Mouse (Mus musculus) heart, embryonic 16.5 days (tissue): ENCODE measurements around the gene Asxl1. TPM values are rescaled to one million over a fixed set of nuclear protein-coding genes. Genes with fewer than 3 reads are reported as not detected.
A peak's percentile ranks its signal among the peaks of the same experiment; 100 is the strongest.

Experiments
- ATAC-seq: fragments of 200-750 bp; cut with Nextera tagmentation; replicated peaks from 2 replicates; pipeline ENCODE4 v1.8.0; 2017; ENCODE audit warnings: moderate number of reproducible peaks; ENCODE audit not compliant: insufficient read depth, low FRiP score; ENCODE audit errors: extremely low read depth
- H3K27ac ChIP-seq: fragments of 300-500 bp; sonication (generic); 2 replicates; pipeline ENCODE4 v1.5.1; 2014; ENCODE audit warnings: mild to moderate bottlenecking, low read length, control low read depth, moderate library complexity
- H3K27me3 ChIP-seq: fragments of 300-500 bp; sonication (generic); 2 replicates; pipeline ENCODE4 v1.6.1; 2014; ENCODE audit warnings: low read length, mixed read lengths; ENCODE audit not compliant: control insufficient read depth, insufficient read depth
- H3K36me3 ChIP-seq: fragments of 300-500 bp; sonication (generic); 2 replicates; pipeline ENCODE4 v1.6.1; 2014; ENCODE audit not compliant: control insufficient read depth, insufficient read depth
- H3K4me1 ChIP-seq: fragments of 300-500 bp; sonication (generic); 2 replicates; pipeline ENCODE4 v1.6.1; 2014; ENCODE audit warnings: low read length, mixed read lengths; ENCODE audit not compliant: control insufficient read depth, insufficient read depth
- H3K4me2 ChIP-seq: fragments of 300-500 bp; sonication (generic); 2 replicates; pipeline ENCODE4 v1.6.1; 2014; ENCODE audit warnings: low read depth, mild to moderate bottlenecking, control low read depth, low read length
- H3K4me3 ChIP-seq: fragments of 300-500 bp; sonication (generic); 2 replicates; pipeline ENCODE4 v1.5.1; 2014; ENCODE audit warnings: mild to moderate bottlenecking, control low read depth, low read length
- H3K9ac ChIP-seq: fragments of 300-500 bp; sonication (generic); 2 replicates; pipeline ENCODE4 v1.6.1; 2014; ENCODE audit warnings: low read length, control low read depth
- H3K9me3 ChIP-seq: fragments of 300-500 bp; sonication (generic); replicated peaks from 2 replicates; pipeline ENCODE4 v1.6.1; 2016; ENCODE audit warnings: low read length; ENCODE audit not compliant: control insufficient read depth
- WGBS: fragments of 180-500 bp; shearing (Covaris S2); extraction: QIAGEN DNeasy Blood & Tissue Kit; methylation state at CpG from one replicate; pipeline ENCODE4 v1.1.7; 2014; 5-methylcytosine and 5-hydroxymethylcytosine counted together
- polyA plus RNA-seq: library from polyadenylated mRNA; unstranded; fragments of >200 nt; fragmentation: Nextera tagmentation; extraction: Ambion mirVana; gene quantifications from 2 replicates; pipeline ENCODE4 v1.2.1, GENCODE M21; 2015

Gene Asxl1
- 7.4 and 8.7 TPM in 2 replicates for polyA plus RNA-seq

DNA sequence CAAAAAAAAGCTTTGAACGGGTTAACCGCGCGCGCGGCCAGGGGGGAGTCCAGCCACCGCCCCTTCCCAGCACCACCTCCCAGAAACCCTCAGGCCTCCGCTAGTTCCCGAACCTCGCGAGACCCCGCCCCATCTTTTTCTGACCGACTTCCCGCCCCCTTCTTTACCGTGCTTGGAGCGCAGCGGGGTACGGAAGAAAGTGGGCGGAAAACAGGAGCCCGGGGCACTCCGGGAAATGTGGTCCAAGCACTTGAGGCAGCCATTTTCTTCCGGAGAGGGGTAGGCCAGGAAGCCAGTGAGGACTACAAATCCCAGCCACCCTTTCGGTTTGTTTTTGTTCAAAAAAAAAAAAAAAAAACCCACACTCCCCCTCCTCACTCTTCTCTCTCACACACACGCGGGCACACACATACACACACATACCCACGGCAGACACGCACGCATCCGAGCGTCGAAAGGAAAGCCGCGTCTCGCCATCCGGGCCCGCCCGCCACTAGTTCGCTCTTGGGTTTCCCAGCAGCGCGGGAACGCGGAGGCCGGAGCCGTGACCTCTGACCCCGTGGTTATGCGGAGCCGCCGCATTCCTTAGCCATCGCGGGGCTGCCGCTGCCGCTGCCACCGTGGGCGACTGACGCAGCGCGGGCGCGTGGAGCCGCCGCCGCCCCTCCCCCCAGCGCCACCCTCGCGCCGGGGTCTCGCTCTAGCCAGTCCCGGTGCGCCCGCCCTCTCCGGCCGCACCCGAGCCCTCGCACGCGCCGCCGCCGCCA lies at the start of gene Asxl1:
Gene Asxl1 (plus strand): TSS at position 376 of the 767 bp plus-strand sequence.
- under 1% methylated on average over 66 of the region's 79 CpGs for WGBS
- peak; percentile 94 for ATAC-seq
- Histone ChIP-seq H3K9ac (peak within 1 kb of the TSS; percentile 97), H3K27ac (peak within 1 kb of the TSS; percentile 99), H3K36me3 (no peaks in the 10 kb centered on the region), H3K4me3 (peak within 1 kb of the TSS; percentile 63), H3K9me3 (no peaks in the 10 kb centered on the region), H3K4me1 (peaks cover 30% of the 10 kb centered on the region), H3K27me3 (no peaks in the 10 kb centered on the region), H3K4me2 (peak within 1 kb of the TSS; percentile 85)

DNA sequence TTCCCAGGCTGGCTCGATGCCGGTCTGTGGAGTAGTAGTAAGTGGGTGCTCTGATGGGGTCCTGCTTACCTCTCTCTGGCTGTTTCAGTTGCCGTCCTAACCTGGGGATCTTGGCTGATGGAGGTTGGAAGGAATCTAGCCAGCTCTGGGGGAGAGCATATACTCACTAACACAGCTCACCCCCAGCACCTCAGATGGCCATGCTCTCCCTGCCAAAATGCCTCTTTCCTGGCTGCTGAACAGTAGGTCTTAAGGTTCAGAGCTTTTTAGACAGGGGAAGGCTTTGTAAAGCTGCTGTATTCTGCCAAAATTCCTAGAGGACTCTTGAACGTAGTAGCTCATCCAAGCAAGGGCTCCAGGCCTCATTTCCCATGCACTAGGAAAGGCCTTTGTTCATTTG lies 47.9 kb upstream of the Asxl1 start:
- no peak overlapping the region for H3K27ac ChIP-seq
- no peak overlapping the region for H3K4me3 ChIP-seq
- H3K27me3 ChIP-seq: no peaks in the 10 kb centered on the region
- H3K4me2 ChIP-seq: no peak overlapping the region
- WGBS: 86% methylated on average over 4 of the region's 4 CpGs
- no peak overlapping the region for H3K9ac ChIP-seq
- H3K36me3 ChIP-seq: no peaks in the 10 kb centered on the region
- no peaks in the 10 kb centered on the region for H3K4me1 ChIP-seq
- no peaks in the 10 kb centered on the region for H3K9me3 ChIP-seq
- ATAC-seq: no peak

DNA sequence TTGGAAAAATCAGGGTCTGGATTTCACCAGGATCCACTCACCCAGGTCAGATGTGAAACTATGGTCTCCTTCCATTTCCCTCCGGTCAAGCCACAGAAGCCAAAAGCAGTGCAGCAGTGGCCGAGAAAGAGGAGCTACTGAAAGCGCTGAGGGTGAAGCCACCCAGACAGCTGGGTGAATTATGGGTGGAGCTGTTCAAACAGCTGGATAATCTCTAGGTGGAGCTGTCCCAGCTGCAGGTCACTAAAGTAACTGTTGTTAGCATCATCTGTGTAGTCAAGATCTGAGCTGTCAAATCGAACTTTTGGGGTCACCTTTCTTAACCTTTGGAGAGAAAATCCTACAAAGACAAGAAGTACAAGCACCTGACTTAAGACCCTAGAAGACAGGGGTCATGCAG lies 47.2 kb upstream of the Asxl1 start:
- Histone ChIP-seq H3K4me3 (no peak overlapping the region), H3K27me3 (no peaks in the 10 kb centered on the region), H3K9ac (no peak overlapping the region), H3K36me3 (peaks cover 2% of the 10 kb centered on the region; the same call in 1 of the 2 replicates), H3K4me1 (no peaks in the 10 kb centered on the region), H3K4me2 (no peak overlapping the region), H3K9me3 (no peaks in the 10 kb centered on the region), H3K27ac (no peak overlapping the region)
- 65% methylated on average over 4 of the region's 4 CpGs for WGBS
- ATAC-seq: no peak

DNA sequence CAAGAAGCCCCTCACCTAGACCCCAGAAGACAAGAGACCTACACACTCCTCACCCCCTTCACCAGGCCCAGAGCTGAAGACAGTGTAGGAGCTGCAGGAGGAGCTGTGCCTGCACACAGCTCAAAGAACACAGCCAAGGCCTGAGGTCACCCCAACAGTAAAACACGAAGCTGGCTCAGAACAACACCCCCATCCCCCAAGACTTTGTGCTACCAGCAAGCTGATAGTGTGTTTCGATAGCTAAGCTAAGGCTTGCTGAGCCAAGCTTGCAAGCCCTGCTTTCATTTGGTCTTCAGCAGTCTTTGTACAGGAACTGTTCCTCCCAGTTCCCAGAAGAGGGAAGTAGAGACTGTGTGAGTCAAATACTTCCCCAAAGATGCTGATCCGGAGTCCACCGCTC lies 46.8 kb upstream of the Asxl1 start:
- WGBS: 58% methylated on average over 4 of the region's 4 CpGs
- ATAC-seq: 0 out of 2 replicates have a peak, but pooled peaks have one; percentile 30

DNA sequence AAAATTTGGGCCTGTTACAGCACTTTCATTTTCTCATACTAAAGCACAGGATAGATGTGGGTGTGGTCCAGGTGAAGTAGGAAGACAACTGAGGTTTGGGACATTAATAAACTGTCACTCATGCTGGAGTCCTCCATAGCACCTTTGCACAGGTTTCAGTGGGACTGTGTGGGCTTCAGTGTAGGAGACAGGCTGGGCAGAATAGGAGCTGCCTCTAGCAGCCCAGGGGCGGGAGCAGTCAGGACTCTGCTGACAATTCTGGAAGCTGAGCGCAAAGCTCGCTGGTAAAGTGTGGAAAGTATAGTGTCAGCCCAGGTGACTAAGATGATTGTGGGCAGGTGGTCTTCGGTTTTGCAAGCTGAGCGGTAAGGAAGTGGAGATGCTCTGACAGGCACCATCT lies 44.5 kb upstream of the Asxl1 start:
- H3K27ac ChIP-seq: no peak overlapping the region
- no peak for ATAC-seq

More for the DNA sequence above, 46.8 kb upstream of the Asxl1 start:
- H3K27ac ChIP-seq: 0 out of 2 replicates have a peak overlapping the region, but pooled peaks have one; percentile 24
- no peak overlapping the region for H3K4me2 ChIP-seq
- H3K27me3 ChIP-seq: no peaks in the 10 kb centered on the region
- no peaks in the 10 kb centered on the region for H3K9me3 ChIP-seq
- H3K9ac ChIP-seq: no peak overlapping the region
- no peaks in the 10 kb centered on the region for H3K4me1 ChIP-seq
- H3K4me3 ChIP-seq: no peak overlapping the region
- H3K36me3 ChIP-seq: peaks cover 4% of the 10 kb centered on the region; the same call in 1 of the 2 replicates

DNA sequence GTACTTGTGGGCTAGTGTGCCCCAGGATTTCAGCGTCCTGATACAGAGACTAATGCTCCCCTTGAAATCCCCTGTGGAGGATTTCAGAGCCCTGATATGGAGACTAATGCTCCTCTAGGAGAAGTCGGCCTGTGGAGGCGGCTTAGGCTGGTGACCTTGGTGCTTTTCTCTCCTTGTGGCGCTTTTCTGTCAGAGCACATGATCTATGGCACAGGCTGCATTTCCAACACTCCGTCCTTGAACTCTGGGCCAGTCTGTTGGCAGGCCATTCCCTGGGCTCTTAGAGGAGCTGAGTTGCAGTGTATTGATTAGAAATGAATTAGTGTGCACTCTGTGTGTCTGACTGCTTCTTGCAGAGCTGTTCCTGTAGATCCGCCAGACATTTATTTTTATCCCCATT lies 40.4 kb upstream of the Asxl1 start:
- H3K4me3 ChIP-seq: no peak overlapping the region
- H3K9ac ChIP-seq: peak overlapping the region; percentile 45
- peak overlapping the region; percentile 27; the same call in 1 of the 2 replicates for H3K4me2 ChIP-seq
- peak; percentile 49; the same call in 1 of the 2 replicates for ATAC-seq
- H3K9me3 ChIP-seq: no peaks in the 10 kb centered on the region
- H3K27me3 ChIP-seq: no peaks in the 10 kb centered on the region
- WGBS: 40% methylated on average over 6 of the region's 6 CpGs
- peak overlapping the region; percentile 91 for H3K27ac ChIP-seq
- H3K4me1 ChIP-seq: peaks cover 7% of the 10 kb centered on the region; the same call in 1 of the 2 replicates
- H3K36me3 ChIP-seq: peaks cover 4% of the 10 kb centered on the region; the same call in 1 of the 2 replicates

More for the DNA sequence above, 44.5 kb upstream of the Asxl1 start:
- Histone ChIP-seq H3K4me3 (no peak overlapping the region), H3K4me1 (peaks cover 5% of the 10 kb centered on the region; the same call in 1 of the 2 replicates), H3K36me3 (peaks cover 4% of the 10 kb centered on the region; the same call in 1 of the 2 replicates), H3K9ac (no peak overlapping the region), H3K9me3 (no peaks in the 10 kb centered on the region), H3K4me2 (no peak overlapping the region), H3K27me3 (no peaks in the 10 kb centered on the region)
- 87% methylated on average over 5 of the region's 5 CpGs for WGBS

DNA sequence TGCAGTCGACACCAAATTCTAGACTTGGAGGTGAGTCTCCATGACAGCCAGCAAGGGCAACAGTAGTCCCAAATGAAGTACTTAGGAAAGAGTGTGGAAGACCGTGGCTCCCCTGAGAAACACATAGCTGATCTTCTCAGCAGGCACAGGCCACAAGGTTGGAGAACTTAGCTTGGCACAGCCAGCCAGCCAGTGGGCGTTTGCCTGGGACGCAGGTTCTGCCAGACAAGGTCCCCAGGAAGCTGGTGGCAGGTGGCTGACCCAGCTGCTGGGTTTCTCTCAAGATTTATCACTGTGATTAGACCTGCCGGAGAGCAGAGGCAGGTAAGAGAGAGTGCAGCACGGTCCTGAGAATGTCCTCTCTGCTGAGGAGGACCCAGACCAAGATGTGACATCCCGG lies 37.0 kb upstream of the Asxl1 start:
- Histone ChIP-seq H3K9ac (no peak overlapping the region), H3K27me3 (no peaks in the 10 kb centered on the region), H3K36me3 (peaks cover under 1% of the 10 kb centered on the region; the same call in 1 of the 2 replicates), H3K4me1 (peaks cover 9% of the 10 kb centered on the region; the same call in 1 of the 2 replicates), H3K4me2 (no peak overlapping the region), H3K27ac (no peak overlapping the region), H3K4me3 (no peak overlapping the region), H3K9me3 (no peaks in the 10 kb centered on the region)
- ATAC-seq: no peak
- 74% methylated on average over 7 of the region's 7 CpGs for WGBS

DNA sequence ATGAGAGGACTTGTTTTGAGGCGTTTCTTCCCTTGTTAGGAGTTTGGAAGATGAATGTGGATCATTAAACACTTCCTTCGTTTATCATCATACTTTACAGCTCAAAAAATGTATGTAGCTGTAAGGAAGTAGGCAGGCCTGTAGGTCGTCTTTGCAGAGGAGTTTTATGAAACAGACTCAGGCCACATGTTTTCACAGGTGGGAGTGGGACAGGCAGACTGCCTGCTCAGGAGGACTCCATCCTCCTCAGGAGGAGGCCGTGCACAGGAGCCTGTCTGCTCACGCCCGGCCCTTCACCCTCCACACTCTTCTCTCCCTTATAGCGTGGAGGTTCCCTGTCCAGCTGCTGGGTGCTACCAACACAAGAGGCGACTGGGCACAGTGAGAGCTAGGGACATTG lies 36.5 kb upstream of the Asxl1 start:
- peaks cover 9% of the 10 kb centered on the region; the same call in 1 of the 2 replicates for H3K4me1 ChIP-seq
- WGBS: 76% methylated on average over 8 of the region's 8 CpGs
- no peak for ATAC-seq
- no peak overlapping the region for H3K4me3 ChIP-seq
- no peak overlapping the region for H3K4me2 ChIP-seq
- H3K9ac ChIP-seq: no peak overlapping the region
- H3K9me3 ChIP-seq: no peaks in the 10 kb centered on the region
- no peaks in the 10 kb centered on the region for H3K27me3 ChIP-seq
- H3K36me3 ChIP-seq: no peaks in the 10 kb centered on the region
- no peak overlapping the region for H3K27ac ChIP-seq

DNA sequence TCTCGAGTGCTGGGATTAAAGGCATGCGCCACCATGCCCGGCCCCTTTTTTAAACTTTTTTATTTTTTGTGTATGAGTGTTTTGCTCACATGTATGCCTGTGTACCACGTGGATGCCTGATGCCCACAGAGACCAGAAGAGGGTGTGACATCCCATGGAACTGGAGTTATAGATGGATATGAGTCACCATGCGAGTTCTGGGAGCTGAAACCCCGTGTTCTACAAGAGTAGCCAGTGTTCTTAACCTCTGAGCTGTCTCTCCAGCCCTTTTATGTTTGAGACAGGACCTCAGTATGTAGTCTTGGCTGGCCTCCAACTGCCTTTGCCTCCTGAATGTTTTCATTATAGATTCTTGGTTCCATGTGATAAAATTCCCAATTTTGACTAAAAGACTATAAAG lies 35.4 kb upstream of the Asxl1 start:
- Histone ChIP-seq H3K4me2 (no peak overlapping the region), H3K27ac (no peak overlapping the region), H3K4me3 (no peak overlapping the region), H3K27me3 (no peaks in the 10 kb centered on the region), H3K9ac (no peak overlapping the region), H3K36me3 (no peaks in the 10 kb centered on the region), H3K4me1 (peaks cover 6% of the 10 kb centered on the region; the same call in 1 of the 2 replicates), H3K9me3 (no peaks in the 10 kb centered on the region)
- WGBS: 66% methylated on average over 6 of the region's 6 CpGs
- ATAC-seq: no peak
